Mouse (Mus musculus) adrenal gland, postnatal 10 days (tissue): Measurements from ENCODE around the gene Kctd18. TPM values are rescaled to one million over a fixed set of nuclear protein-coding genes. Genes with fewer than 3 reads are reported as not detected.
A peak's percentile ranks its signal among the peaks of the same experiment; 100 is the strongest.

Source experiments
- DNase-seq: peaks from one replicate; pipeline ENCODE4 v3.0.0; 2021; ENCODE audit warnings: mixed read lengths
- total RNA-seq, 2 experiments: library from RNA; stranded (reverse); gene quantifications; 2 replicates each; pipeline ENCODE4 v1.2.3; 2021

Gene Kctd18
- total RNA-seq, 2 experiments from 2014 or later: 14.4 to 15.8 TPM

GRCm38 (mm10) chr1:57991277-57991676 lies 27.5 kb downstream of the Kctd18 start:
- DNase-seq: no peak

GRCm38 (mm10) chr1:57989052-57989600 lies 29.6 kb downstream of the Kctd18 start:
- DNase-seq: peak; percentile 16

DNA sequence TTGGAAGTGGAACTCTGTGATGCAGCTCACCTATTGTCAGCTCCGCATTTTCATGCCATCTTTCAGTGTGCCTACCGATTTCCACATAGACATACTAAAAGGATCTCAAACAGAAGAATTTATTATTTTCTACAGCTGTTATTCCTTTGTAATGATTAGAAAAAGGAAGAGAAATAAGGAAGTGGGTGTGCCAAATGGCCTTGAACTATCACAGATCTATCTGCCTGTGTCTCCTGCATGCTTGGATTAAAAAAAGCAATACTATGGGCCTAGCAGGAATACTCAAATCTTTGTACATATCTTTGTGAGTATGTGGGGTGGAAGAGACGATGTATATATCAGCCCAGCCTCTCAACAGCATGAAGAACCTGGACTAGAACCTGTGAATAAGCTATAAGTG lies 41.9 kb downstream of the Kctd18 start:
- DNase-seq: no peak

DNA sequence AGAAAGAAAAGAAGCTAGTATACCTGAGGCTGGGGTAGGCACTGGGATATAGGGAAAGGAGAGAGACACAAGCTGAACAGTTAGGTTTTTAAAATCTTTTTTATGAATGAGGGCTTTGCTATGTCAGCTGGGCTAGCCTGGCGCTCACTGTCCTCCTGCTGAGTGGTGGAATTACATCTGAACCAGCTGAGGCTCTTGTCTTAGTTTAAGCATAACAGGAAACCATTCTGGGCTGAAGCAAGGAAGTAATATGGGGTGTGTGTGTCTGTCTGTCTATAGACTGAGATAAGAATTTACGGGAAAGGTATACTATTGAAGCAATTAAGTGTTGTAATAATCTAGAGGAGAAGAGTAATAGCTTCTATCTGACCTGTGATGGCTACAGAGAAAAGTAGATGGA lies 47.2 kb downstream of the Kctd18 start:
- no peak for DNase-seq

DNA sequence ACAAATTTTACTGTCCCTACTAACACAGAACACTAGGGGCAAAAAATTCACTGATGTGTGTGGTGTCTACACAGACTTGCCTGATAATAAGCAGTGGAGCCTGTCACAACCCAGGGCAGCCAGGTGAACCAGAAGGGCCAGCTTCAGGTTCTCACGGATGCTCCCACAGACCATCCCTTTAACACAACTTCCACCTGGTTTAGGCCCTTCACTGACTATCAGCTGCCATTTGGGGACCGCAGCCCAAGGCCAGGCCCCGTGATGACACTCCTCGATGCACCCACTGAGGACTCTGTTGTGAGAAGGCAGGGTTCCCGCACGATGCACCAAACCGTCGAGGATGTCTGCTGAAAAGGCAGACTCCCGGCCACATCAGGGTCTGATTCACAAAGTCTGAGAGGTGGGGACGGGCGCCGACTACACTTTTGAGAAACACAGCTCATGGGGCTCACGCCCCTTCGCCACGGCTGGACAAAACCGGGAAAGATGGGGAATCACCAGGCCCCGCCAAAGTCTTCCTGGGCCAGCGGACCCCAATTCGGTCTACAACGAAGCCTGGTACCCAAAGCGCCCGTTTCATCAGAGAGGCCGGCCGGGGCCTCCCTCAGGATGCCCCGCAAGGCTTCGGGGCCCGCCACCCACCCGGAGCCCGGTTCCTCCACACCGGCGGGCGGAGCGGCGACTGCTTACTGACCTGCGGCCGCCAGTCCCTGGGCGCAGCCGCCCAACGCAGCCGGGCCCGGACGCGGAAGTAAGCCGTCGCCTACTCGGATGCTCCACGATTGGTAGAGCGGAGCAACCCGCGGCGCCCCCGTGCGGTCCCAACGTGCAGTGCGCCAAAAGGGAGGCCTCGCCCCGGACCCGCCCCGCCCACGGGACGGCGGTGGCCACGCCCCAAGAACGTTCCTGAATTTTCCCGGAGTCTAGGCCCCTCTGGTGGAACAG lies 49.2 kb downstream of the Kctd18 start:
- peak; percentile 99 for DNase-seq

- no peak for DNase-seq
Measured at GRCm38 (mm10) chr1:57955774-57956173, 63.0 kb downstream of the Kctd18 start.

DNA sequence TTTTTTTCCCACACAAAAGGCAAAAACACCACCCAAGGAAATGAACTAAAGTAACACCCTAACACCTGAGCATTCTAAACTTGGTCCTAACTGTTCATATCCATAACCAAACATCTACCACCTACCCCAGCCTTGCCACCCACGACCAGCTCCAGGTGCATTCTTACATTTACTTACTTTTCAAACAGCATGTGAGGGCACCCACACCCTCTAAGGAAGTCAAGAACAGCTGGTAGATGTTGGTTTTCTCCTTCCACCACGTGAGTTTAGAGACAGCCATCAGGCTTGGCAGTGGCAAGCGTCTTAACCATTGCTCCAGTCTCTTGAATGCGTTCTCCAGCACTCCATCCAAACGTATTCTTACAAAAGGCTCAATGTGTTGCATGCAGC lies 64.4 kb downstream of the Kctd18 start:
- no peak for DNase-seq

DNA sequence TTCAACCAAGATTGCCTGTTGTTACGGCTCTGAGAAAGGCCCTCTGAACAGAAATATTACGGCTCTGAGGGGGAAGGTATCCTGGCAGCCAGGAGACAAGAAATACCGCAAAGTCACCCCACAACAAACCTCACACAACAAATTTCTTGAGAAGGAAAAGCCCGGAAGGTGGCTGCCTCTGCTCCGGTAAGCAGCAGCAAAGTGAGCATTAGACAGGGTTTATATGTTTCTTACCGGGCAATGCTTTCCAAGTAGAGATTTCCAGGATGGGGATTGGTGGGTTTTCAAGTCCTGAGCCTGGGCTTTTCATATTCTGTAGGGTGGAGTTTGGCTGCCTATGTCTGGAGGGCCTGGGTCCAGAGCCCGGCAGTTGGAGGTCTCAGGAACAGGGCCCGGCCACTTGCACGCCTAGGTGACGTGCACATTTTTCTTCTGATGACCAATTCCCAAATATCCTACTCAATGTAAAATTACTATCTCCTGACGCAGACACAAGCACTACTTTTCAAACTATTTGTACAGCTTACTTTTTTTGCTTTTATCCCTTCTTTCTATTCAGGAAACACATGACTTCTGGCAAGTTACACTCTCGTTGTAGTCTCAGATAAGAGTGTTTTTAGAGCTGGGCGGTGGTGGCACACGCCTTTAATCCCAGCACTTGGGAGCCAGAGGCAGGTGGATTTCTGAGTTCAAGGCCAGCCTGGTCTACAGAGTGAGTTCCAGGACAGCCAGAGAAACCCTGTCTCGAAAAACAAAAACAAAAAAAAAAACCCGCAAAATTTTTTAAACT lies 65.0 kb downstream of the Kctd18 start:
- DNase-seq: no peak

DNA sequence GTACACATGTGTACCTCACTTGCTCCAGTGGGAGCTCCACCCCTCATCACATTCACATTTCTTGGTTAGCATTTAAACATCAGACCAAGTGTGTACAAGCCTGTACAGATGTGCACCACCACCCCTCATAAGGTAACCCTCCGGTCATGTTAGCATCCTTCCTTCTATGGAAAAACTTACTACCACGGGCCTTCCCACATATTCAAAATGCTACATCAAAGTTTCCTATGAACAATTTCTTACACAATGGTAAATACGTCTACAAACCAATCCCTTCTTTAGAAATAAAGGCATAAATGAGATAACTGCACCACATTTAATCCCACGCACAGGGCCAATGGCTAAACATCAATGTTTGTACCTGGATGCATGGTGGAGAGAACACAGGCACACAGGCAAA lies 66.2 kb downstream of the Kctd18 start:
- DNase-seq: no peak

DNA sequence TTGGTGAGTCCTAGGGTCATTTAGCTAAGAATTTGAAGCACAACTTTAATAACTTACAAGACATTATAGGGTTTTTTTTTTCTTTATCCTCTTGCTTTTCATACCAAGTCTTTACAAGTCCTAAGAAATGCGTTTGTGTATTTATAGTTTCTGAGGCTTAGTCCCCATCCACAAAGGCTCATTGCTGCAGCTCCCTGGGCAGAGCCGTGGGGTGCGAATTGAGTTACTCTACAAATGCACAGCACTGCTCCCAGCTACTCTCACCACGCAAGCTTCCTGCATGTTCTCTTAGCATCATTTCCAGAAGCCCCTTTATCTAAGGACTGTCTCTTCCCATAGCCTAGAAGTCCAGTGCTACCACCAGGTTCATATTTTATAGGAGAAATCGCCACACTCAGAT lies 69.0 kb downstream of the Kctd18 start:
- no peak for DNase-seq

- DNase-seq: peak; percentile 24
Measured at GRCm38 (mm10) chr1:57949195-57949594, 69.6 kb downstream of the Kctd18 start.

GRCm38 (mm10) chr1:57947552-57948347 lies 71.0 kb downstream of the Kctd18 start:
- DNase-seq: no peak

DNA sequence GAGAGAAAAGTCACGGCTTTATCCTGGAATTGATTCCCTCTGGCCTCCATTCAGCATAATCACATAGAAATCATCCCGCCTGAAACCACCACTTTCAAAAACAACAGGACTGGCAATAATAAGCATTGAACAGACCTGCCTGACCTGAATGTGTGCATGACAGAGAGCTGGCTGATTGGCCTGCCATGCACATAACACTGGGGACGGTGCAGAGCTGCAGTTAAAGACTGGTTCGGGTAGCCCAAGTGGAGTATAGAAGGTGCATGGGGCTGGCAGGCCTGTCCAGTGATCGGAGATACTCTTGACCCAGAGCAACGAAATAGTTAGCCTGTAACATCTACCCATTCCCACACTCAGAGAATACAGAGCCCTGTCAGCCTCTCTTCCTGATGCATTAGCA lies 76.5 kb downstream of the Kctd18 start:
- DNase-seq: no peak

DNA sequence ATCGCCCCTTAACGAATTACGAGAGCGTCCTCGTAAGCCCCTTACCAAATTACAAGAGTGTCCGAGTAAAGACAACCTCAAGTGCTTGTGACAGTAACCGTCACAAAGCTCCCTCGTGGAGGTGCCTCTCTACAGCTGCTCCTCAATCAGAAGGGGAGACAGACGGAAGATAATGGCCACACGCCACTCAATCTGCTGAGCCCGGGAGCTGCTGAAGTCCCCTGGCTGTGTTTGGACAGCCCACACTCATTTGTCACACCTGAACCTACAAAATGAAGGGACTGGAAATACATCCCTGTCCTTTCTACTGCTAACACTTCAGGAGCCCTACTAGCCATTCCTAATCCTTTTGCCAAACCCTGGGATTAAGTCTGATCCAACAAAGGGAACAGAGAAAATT lies 77.0 kb downstream of the Kctd18 start:
- no peak for DNase-seq

DNA sequence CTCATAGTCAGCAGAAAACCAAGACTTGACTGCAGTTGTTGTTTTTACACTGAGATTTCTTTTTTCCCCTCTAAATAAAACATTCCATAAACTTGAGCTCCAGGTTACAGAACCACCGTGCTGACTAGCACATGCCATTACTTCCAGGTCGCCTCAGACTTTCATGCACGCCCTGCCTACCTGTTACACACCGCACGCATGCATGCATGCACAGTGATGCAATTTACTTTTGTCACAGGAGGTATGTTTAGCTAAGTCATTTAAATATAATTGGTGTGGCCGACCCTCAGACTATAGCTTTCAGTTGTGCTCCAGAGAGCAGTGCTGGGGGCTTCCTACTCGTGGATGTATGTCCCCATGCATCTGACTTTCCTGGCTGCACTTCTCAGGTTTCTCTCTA lies 77.7 kb downstream of the Kctd18 start:
- no peak for DNase-seq

GRCm38 (mm10) chr1:57940691-57941090 lies 78.1 kb downstream of the Kctd18 start:
- no peak for DNase-seq

DNA sequence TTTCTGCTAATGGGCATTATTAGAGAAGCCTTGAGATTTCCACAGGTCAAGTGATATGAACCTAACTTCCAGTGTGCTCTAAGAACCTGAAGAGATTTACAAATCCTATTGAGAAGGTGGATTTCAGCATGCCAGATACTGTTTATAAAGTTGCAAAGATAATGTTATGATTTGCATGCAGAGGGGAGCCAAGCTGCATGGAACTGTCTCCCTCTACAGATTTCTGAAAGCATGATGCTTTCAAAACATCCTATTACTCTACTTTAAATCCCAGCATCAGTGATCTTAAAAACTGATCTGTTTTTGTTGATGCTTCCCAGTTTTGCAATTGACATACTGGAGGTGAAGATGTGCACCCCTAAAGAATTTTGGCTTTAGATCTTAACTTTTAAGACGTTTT lies 84.5 kb downstream of the Kctd18 start:
- no peak for DNase-seq

- no peak for DNase-seq
Measured at GRCm38 (mm10) chr1:57918567-57918966, 100.2 kb downstream of the Kctd18 start.

- DNase-seq: no peak
Measured at GRCm38 (mm10) chr1:57917342-57917741, 101.4 kb downstream of the Kctd18 start.

DNA sequence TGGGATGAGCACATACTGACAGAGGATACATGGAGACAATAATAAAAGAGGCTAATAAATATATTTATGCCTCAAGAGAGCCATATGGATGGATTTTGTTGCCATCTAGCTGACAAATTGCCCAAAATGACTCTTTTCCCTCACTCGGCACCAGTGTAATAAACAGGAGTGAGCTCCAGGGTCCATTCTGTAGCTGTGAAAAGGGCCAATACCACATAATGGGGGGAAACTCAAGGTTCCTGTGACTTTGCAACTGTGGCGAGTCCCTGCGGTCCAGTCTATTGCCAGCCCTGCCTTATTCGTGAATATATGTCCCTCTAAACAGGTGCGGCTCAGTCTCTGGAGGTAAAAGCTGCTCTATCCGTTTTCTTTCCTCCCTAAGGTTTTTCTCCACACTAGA lies 107.2 kb downstream of the Kctd18 start:
- DNase-seq: no peak

DNA sequence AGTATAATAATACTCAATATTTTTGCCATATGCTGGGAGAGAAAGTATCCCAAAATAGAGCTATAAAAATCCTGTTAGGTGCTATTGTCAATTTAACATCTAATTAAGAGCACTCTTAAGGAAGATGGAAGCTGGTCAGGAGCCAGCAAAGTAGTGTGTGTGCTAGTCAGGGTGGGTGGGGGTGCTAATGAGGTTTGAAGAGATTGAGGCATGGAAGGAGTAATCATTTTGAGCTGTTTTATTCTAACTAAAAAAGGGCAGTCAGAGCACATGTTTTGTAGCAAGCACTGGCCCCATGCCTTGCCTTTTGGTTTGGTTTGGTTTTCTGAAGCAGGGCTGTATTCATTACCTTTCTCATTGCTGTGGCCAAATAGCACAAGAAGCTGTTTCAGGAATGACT lies 112.4 kb downstream of the Kctd18 start:
- DNase-seq: no peak

DNA sequence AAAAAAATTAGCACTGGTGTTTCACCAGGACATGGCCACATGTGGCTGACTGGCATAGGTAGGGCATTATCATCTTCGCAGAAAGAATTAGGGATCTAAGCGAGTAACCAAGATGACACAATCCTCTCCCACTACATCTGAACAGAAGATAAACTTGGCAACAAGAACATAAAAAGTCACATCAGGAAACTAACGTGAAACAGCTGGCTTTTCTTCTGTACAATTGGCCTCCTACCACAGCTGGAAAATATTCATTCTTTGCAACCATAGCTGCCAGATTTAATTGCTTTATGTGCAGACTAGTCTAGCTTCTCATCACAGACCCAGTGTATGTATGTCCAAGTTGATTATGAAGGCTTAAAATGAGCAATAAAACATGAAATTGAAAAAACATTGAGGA lies 112.8 kb downstream of the Kctd18 start:
- DNase-seq: no peak
